Mouse (Mus musculus) urinary bladder, adult 2 months (tissue): Measurements from ENCODE around the gene Xpr1. TPM values are rescaled to one million over a fixed set of nuclear protein-coding genes. Genes with fewer than 3 reads are reported as not detected.

Experiments used
- DNase-seq: peaks from one replicate; pipeline ENCODE4 v3.0.0; 2022; ENCODE audit warnings: low spot score
- polyA plus RNA-seq: library from polyadenylated mRNA; depleted of rRNA; stranded (reverse); fragments of >200 nt; gene quantifications from 2 replicates; pipeline ENCODE4 v1.2.3, GENCODE M21; 2012; rRNA removed

The Xpr1 gene
- polyA plus RNA-seq, 1 experiment: 12.3 TPM

DNA sequence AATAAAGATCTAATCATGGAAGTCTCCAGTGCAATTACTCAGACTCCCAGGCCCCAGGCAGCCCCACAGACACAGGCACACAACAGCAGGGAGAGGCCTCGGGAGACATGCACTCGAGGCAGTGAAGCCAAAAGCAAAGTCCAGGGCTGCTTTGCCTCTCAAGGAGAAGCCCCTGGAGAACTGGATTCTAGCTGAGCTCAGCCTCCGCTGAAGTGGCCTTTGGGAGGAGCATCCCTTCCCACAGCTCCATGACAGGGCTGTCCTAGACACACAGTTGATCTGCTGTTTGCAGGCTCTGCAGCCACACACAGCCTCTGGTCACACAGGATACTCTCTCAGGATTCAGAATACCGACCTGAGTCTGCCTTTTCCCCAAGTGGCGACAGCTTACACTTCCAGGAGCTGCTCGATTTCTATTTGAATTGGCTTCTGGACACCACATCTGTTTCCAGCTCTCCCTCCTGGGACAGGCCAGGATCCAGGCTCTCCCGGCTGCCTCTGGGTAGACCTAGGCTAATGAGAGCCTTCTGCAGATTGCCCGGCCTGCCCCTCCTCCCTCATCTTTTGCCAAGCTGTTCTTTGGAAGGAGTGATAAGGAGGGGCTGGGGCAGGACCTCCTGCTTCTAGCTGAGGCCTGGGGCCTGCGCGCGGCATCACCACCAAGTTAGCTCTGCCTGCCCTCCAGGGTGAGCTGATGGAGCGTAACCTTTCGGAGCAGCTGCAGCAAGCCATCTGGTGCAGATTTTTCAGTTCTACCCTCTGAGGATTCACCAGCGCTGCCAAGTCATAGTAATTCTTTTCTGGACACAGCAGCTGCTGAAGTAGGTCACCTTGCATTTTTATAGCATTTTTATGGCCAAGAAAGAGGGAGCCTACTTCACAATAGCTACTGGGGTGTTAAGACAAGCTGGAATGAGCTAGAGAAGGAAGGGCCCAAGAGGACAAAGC is 187.5 kb downstream of the Xpr1 start:
- DNase-seq: no peak

Other genes with a start within 250 kb of the Xpr1 start
- gene BC034090, start 173.0 kb downstream of the Xpr1 start, polyA plus RNA-seq: 20.0 and 21.4 TPM in 2 replicates
- gene Acbd6, start 140.7 kb upstream of the Xpr1 start, polyA plus RNA-seq: 86.1 and 89.6 TPM in 2 replicates